Mouse (Mus musculus): ENCODE results near the gene Cdh3. TPM values are rescaled to one million over a fixed set of nuclear protein-coding genes. Genes with fewer than 3 reads are reported as not detected.

Cdh3 gene
- polyA plus RNA-seq, 1 experiment from 2014 or later, result 3.8 TPM

- H3K4me1 ChIP-seq, result peaks cover 33% of the 10 kb centered on the region
- WGBS, result 50% methylated on average over 8 of the region's 8 CpGs
- H3K9ac ChIP-seq (replicated peaks), result no peak overlapping the region
Observed at GRCm38 (mm10) chr8:106509079-106509780, 1.5 kb upstream of the Cdh3 start.

GRCm38 (mm10) chr8:106511065-106511501, 392 bp downstream of the Cdh3 start:
- H3K4me2 ChIP-seq (replicated peaks), result peak overlapping the region; percentile 52
- peaks cover 80% of the 10 kb centered on the region for H3K27me3 ChIP-seq
- peak overlapping the region; percentile 29; the same call in 1 of the 2 replicates for H3K9ac ChIP-seq (replicated peaks)
- WGBS, result 2% methylated on average over 22 of the region's 22 CpGs
- H3K27ac ChIP-seq (replicated peaks), result no peak overlapping the region
- H3K9me3 ChIP-seq, result no peaks in the 10 kb centered on the region
- peak overlapping the region; percentile 37 for H3K4me3 ChIP-seq
- ATAC-seq (ENCODE audit: low FRiP score, low read depth), result peak; percentile 17; the same call in 1 of the 2 replicates
- peaks cover 33% of the 10 kb centered on the region for H3K4me1 ChIP-seq
- H3K36me3 ChIP-seq, result no peaks in the 10 kb centered on the region

More at GRCm38 (mm10) chr8:106509079-106509780, 1.5 kb upstream of the Cdh3 start:
- no peak for ATAC-seq (ENCODE audit: low FRiP score, low read depth)
- H3K9me3 ChIP-seq, result no peaks in the 10 kb centered on the region
- H3K4me3 ChIP-seq, result no peak overlapping the region
- peaks cover 94% of the 10 kb centered on the region for H3K27me3 ChIP-seq
- no peak overlapping the region for H3K27ac ChIP-seq (replicated peaks)
- H3K4me2 ChIP-seq (replicated peaks), result no peak overlapping the region
- H3K36me3 ChIP-seq, result no peaks in the 10 kb centered on the region

- H3K4me2 ChIP-seq (replicated peaks), result peak overlapping the region; percentile 52
- peaks cover 33% of the 10 kb centered on the region for H3K4me1 ChIP-seq
- peak overlapping the region; percentile 29; the same call in 1 of the 2 replicates for H3K9ac ChIP-seq (replicated peaks)
- peaks cover 75% of the 10 kb centered on the region for H3K27me3 ChIP-seq
- peak overlapping the region; percentile 37 for H3K4me3 ChIP-seq
- H3K36me3 ChIP-seq, result no peaks in the 10 kb centered on the region
- under 1% methylated on average over 29 of the region's 30 CpGs for WGBS
- peak; percentile 55 for ATAC-seq (ENCODE audit: low FRiP score, low read depth)
- H3K27ac ChIP-seq (replicated peaks), result no peak overlapping the region
- no peaks in the 10 kb centered on the region for H3K9me3 ChIP-seq
Observed at GRCm38 (mm10) chr8:106511531-106512041, 895 bp downstream of the Cdh3 start.

DNA sequence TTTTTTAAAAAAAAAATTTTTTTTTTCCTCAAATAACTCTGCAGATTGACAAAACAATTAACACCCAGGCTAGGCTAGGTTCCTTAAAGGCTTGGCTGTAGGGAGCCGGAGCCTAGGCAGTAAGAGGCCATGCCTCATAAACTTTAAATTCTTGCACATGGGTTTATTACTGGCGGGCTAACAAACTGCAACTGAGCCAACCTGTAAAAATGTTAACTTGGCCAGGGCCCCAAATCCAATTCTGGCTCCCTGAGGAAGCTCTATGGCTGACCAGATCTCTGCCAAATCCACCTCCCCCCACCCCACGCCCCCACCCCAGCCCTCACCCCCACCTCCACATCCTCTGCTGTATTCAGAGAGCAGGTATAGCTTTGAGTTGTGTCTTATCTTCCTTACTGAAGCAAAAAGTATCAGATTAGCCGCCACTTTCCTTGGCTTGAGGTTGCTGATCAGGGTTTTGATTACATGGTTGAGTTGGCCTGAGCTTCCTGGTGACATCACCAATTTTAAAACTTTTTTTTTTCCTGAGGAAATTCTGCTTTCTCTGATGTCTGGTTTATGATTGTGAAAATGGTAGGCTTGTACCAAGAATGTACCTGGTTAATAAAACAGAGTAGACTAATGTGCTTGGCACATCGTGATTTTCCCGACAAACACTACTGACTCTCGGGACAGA, 1.9 kb downstream of the Cdh3 start:
- peaks cover 64% of the 10 kb centered on the region for H3K27me3 ChIP-seq
- no peak for ATAC-seq (ENCODE audit: low FRiP score, low read depth)

GRCm38 (mm10) chr8:106515946-106516479, 5.3 kb downstream of the Cdh3 start:
- Histone ChIP-seq H3K27me3 (peaks cover 30% of the 10 kb centered on the region), H3K9ac (replicated peaks) (no peak overlapping the region), H3K4me1 (peaks cover 9% of the 10 kb centered on the region), H3K9me3 (no peaks in the 10 kb centered on the region), H3K4me2 (replicated peaks) (no peak overlapping the region), H3K27ac (replicated peaks) (no peak overlapping the region), H3K36me3 (no peaks in the 10 kb centered on the region), H3K4me3 (no peak overlapping the region)
- ATAC-seq (ENCODE audit: low FRiP score, low read depth), result no peak
- WGBS, result 17% methylated on average over 1 of the region's 1 CpGs

More for the DNA sequence above, 1.9 kb downstream of the Cdh3 start:
- H3K4me3 ChIP-seq, result no peak overlapping the region
- no peaks in the 10 kb centered on the region for H3K9me3 ChIP-seq
- no peak overlapping the region for H3K9ac ChIP-seq (replicated peaks)
- H3K36me3 ChIP-seq, result no peaks in the 10 kb centered on the region
- peaks cover 27% of the 10 kb centered on the region for H3K4me1 ChIP-seq
- H3K27ac ChIP-seq (replicated peaks), result no peak overlapping the region
- 65% methylated on average over 7 of the region's 7 CpGs for WGBS
- H3K4me2 ChIP-seq (replicated peaks), result no peak overlapping the region

- H3K4me1 ChIP-seq, result peaks cover 4% of the 10 kb centered on the region
- H3K9me3 ChIP-seq, result no peaks in the 10 kb centered on the region
- no peak overlapping the region for H3K4me2 ChIP-seq (replicated peaks)
- no peak overlapping the region for H3K27ac ChIP-seq (replicated peaks)
- H3K36me3 ChIP-seq, result no peaks in the 10 kb centered on the region
- WGBS, result 87% methylated on average over 2 of the region's 2 CpGs
- ATAC-seq (ENCODE audit: low FRiP score, low read depth), result no peak
- no peak overlapping the region for H3K9ac ChIP-seq (replicated peaks)
- peaks cover 25% of the 10 kb centered on the region for H3K27me3 ChIP-seq
- H3K4me3 ChIP-seq, result no peak overlapping the region
Observed at GRCm38 (mm10) chr8:106516581-106516980, 5.9 kb downstream of the Cdh3 start.

- Histone ChIP-seq H3K9me3 (no peaks in the 10 kb centered on the region), H3K9ac (replicated peaks) (no peak overlapping the region), H3K36me3 (no peaks in the 10 kb centered on the region), H3K4me1 (no peaks in the 10 kb centered on the region), H3K27me3 (peaks cover 3% of the 10 kb centered on the region; the same call in 1 of the 2 replicates), H3K4me3 (no peak overlapping the region), H3K4me2 (replicated peaks) (no peak overlapping the region), H3K27ac (replicated peaks) (no peak overlapping the region)
- 53% methylated on average over 3 of the region's 3 CpGs for WGBS
- ATAC-seq (ENCODE audit: low FRiP score, low read depth), result no peak
Observed at GRCm38 (mm10) chr8:106518763-106519162, 8.1 kb downstream of the Cdh3 start.

DNA sequence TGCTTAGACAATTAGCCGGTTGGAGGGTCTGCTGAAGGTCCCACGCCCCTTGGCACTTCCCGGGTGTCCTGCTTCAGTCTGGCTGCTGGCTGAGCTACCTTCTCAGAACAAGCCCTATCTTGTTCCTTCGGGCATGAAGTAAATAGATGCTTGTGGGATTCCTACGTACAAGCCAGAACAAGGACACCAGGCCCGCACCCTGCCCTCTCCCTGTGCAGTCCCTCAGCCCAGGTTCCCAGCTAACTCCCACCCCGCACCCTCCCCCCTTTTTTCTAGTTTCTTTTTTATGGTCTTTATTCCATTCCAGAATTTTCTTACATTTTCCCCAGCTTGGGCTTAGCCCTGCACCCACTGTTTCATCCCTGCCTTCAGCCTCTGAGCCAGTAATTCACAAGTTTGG, 9.9 kb downstream of the Cdh3 start:
- no peak overlapping the region for H3K4me2 ChIP-seq (replicated peaks)

GRCm38 (mm10) chr8:106521845-106522244, 11.2 kb downstream of the Cdh3 start:
- Histone ChIP-seq H3K36me3 (no peaks in the 10 kb centered on the region), H3K4me2 (replicated peaks) (no peak overlapping the region), H3K27ac (replicated peaks) (no peak overlapping the region), H3K9me3 (no peaks in the 10 kb centered on the region), H3K9ac (replicated peaks) (no peak overlapping the region), H3K4me1 (no peaks in the 10 kb centered on the region), H3K27me3 (no peaks in the 10 kb centered on the region), H3K4me3 (no peak overlapping the region)
- WGBS, result 81% methylated on average over 9 of the region's 9 CpGs
- no peak for ATAC-seq (ENCODE audit: low FRiP score, low read depth)

More for the DNA sequence above, 9.9 kb downstream of the Cdh3 start:
- no peaks in the 10 kb centered on the region for H3K9me3 ChIP-seq
- WGBS, result 88% methylated on average over 7 of the region's 7 CpGs
- no peak overlapping the region for H3K27ac ChIP-seq (replicated peaks)
- no peak overlapping the region for H3K4me3 ChIP-seq
- no peaks in the 10 kb centered on the region for H3K27me3 ChIP-seq
- ATAC-seq (ENCODE audit: low FRiP score, low read depth), result no peak
- no peak overlapping the region for H3K9ac ChIP-seq (replicated peaks)
- no peaks in the 10 kb centered on the region for H3K4me1 ChIP-seq
- H3K36me3 ChIP-seq, result no peaks in the 10 kb centered on the region

- Histone ChIP-seq H3K27me3 (0 out of 2 replicates have a peak, but pooled peaks cover 3% of the 10 kb centered on the region), H3K4me3 (no peak overlapping the region), H3K27ac (replicated peaks) (no peak overlapping the region), H3K36me3 (no peaks in the 10 kb centered on the region), H3K4me2 (replicated peaks) (no peak overlapping the region), H3K9me3 (no peaks in the 10 kb centered on the region), H3K4me1 (no peaks in the 10 kb centered on the region), H3K9ac (replicated peaks) (no peak overlapping the region)
- 70% methylated on average over 6 of the region's 6 CpGs for WGBS
- no peak for ATAC-seq (ENCODE audit: low FRiP score, low read depth)
Observed at GRCm38 (mm10) chr8:106526725-106527124, 16.0 kb downstream of the Cdh3 start.

DNA sequence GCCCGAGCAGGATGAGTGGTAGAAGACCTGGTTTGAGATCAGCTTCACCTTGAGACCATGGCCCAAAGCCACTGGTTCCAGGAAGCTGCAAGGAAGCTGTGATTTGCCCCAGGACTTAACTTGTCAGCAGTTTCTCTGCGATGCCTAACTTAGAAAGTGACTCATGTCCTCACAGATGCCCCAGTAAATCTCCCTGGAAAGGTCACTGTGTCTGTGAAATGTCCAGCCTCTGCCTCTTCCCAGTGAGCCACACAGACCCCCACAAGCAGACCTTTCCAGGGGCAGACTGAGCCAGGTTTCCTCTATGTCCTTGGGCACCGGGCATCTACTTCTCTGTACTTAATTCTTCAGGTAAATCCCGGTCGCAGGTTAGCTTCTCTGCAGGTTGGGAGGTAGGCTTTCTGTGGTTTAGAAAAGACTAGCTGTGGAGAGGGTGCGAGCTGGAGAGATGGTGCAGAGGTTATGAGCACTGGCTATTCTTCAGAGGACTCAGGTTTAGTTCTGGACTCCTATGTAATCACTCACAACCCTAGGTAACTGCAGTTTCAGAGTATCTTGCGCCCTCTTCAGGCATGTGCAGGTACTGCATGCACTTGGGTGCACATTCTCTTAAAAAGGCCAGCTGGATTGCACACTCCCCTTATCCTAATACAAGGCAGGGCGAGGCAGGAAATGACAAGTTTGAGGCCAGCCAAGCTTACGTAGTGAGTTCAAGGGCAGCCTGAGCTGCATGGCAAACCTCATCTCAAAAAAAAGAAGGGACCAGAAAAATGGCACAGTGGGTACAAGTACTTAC, 16.7 kb downstream of the Cdh3 start:
- H3K4me2 ChIP-seq (replicated peaks), result no peak overlapping the region
- WGBS, result 84% methylated on average over 9 of the region's 9 CpGs
- no peak overlapping the region for H3K27ac ChIP-seq (replicated peaks)
- ATAC-seq (ENCODE audit: low FRiP score, low read depth), result no peak
- H3K4me3 ChIP-seq, result no peak overlapping the region
- H3K27me3 ChIP-seq, result 0 out of 2 replicates have a peak, but pooled peaks cover 3% of the 10 kb centered on the region
- H3K9me3 ChIP-seq, result no peaks in the 10 kb centered on the region
- no peak overlapping the region for H3K9ac ChIP-seq (replicated peaks)
- H3K36me3 ChIP-seq, result no peaks in the 10 kb centered on the region
- no peaks in the 10 kb centered on the region for H3K4me1 ChIP-seq

Data from midbrain, embryonic 12.5 days (tissue).